Mouse (Mus musculus) brain, embryonic 14.5 days (tissue): ENCODE data around the gene Trappc5. TPM values are rescaled to one million over a fixed set of nuclear protein-coding genes. Genes with fewer than 3 reads are reported as not detected.
A peak's percentile ranks its signal among the peaks of the same experiment; 100 is the strongest.

Experiments
- DNase-seq: peaks from one replicate; pipeline ENCODE4 v3.0.0-alpha.2; 2011; ENCODE audit warnings: low read depth
- CTCF ChIP-seq: fragments of 200-500 bp; IDR thresholded peaks from 2 replicates; pipeline ENCODE4 v1.5.1; 2012; ENCODE audit warnings: inconsistent platforms, mild to moderate bottlenecking, moderate library complexity, borderline replicate concordance; ENCODE audit not compliant: insufficient read depth, insufficient read length; ENCODE audit errors: extremely low read depth
- POLR2A ChIP-seq: fragments of 200-500 bp; IDR thresholded peaks from 2 replicates; pipeline ENCODE4 v1.6.1; 2012; ENCODE audit warnings: mild to moderate bottlenecking, inconsistent platforms, borderline replicate concordance; ENCODE audit not compliant: poor library complexity, insufficient read depth, insufficient read length, severe bottlenecking; ENCODE audit errors: extremely low read depth
- polyA plus RNA-seq: library from polyadenylated mRNA; depleted of rRNA; stranded (reverse); fragments of >200 nt; gene quantifications from 2 replicates; pipeline ENCODE4 v1.2.3, GENCODE M21; 2012

Trappc5 gene
- polyA plus RNA-seq, 1 experiment: 57.5 TPM

- no peak for TF ChIP-seq POLR2A
- no peak for TF ChIP-seq CTCF
Observed at GRCm38 (mm10) chr8:3679236-3679635, 3.1 kb downstream of the Trappc5 start.

GRCm38 (mm10) chr8:3679656-3680055 is 3.6 kb downstream of the Trappc5 start:
- DNase-seq: no peak
- TF ChIP-seq CTCF: no peak
- TF ChIP-seq POLR2A: no peak

More at GRCm38 (mm10) chr8:3679236-3679635, 3.1 kb downstream of the Trappc5 start:
- DNase-seq: no peak

GRCm38 (mm10) chr8:3682435-3682834 is 6.3 kb downstream of the Trappc5 start:
- DNase-seq: no peak

GRCm38 (mm10) chr8:3683408-3684176 is 7.5 kb downstream of the Trappc5 start:
- no peak for TF ChIP-seq POLR2A
- TF ChIP-seq CTCF: no peak
- DNase-seq: no peak

More at GRCm38 (mm10) chr8:3682435-3682834, 6.3 kb downstream of the Trappc5 start:
- no peak for TF ChIP-seq CTCF
- no peak for TF ChIP-seq POLR2A

GRCm38 (mm10) chr8:3684530-3684929 is 8.4 kb downstream of the Trappc5 start:
- TF ChIP-seq POLR2A (no peak), CTCF (no peak)
- no peak for DNase-seq

GRCm38 (mm10) chr8:3685422-3685821 is 9.3 kb downstream of the Trappc5 start:
- DNase-seq: no peak
- TF ChIP-seq POLR2A (no peak), CTCF (no peak)

GRCm38 (mm10) chr8:3687537-3687936 is 11.4 kb downstream of the Trappc5 start:
- TF ChIP-seq POLR2A (no peak), CTCF (no peak)

GRCm38 (mm10) chr8:3690774-3691173 is 14.7 kb downstream of the Trappc5 start:
- no peak for TF ChIP-seq POLR2A
- TF ChIP-seq CTCF: no peak
- no peak for DNase-seq

More at GRCm38 (mm10) chr8:3687537-3687936, 11.4 kb downstream of the Trappc5 start:
- no peak for DNase-seq

GRCm38 (mm10) chr8:3694121-3694520 is 18.0 kb downstream of the Trappc5 start, which contains the start of gene Fcer2a:
Gene Fcer2a, minus strand, starts transcription at chr8:3694175.
- TF ChIP-seq POLR2A: no peak
- no peak for TF ChIP-seq CTCF
- DNase-seq: no peak

GRCm38 (mm10) chr8:3701491-3701890 is 25.4 kb downstream of the Trappc5 start:
- no peak for DNase-seq
- no peak for TF ChIP-seq CTCF
- no peak for TF ChIP-seq POLR2A

- no peak for DNase-seq
- TF ChIP-seq POLR2A (no peak), CTCF (peak; percentile 47; the same call in 1 of the 2 replicates)
Observed at GRCm38 (mm10) chr8:3705711-3706110, 29.6 kb downstream of the Trappc5 start.

GRCm38 (mm10) chr8:3707611-3708010 is 31.5 kb downstream of the Trappc5 start:
- TF ChIP-seq POLR2A (no peak), CTCF (no peak)

More at GRCm38 (mm10) chr8:3707611-3708010, 31.5 kb downstream of the Trappc5 start:
- DNase-seq: no peak
